Mouse (Mus musculus): ENCODE results near the gene Spata2. TPM values are rescaled to one million over a fixed set of nuclear protein-coding genes. Genes with fewer than 3 reads are reported as not detected.

Gene Spata2
- polyA plus RNA-seq, 1 experiment from 2014 or later, result 14.5 TPM

- 87% methylated on average over 6 of the region's 6 CpGs for WGBS
- ATAC-seq (ENCODE audit: low FRiP score, low read depth), result no peak
Measured at GRCm38 (mm10) chr2:167474218-167474617, 18.5 kb downstream of the Spata2 start.

GRCm38 (mm10) chr2:167471585-167471984, 21.1 kb downstream of the Spata2 start:
- Histone ChIP-seq H3K9ac (no peak overlapping the region), H3K4me1 (peaks cover 9% of the 10 kb centered on the region), H3K27ac (no peak overlapping the region), H3K9me3 (no peaks in the 10 kb centered on the region), H3K36me3 (peaks cover 90% of the 10 kb centered on the region), H3K4me2 (replicated peaks) (no peak overlapping the region), H3K27me3 (no peaks in the 10 kb centered on the region), H3K4me3 (no peak overlapping the region)
- no peak for ATAC-seq (ENCODE audit: low FRiP score, low read depth)
- 88% methylated on average over 6 of the region's 6 CpGs for WGBS

More at GRCm38 (mm10) chr2:167474218-167474617, 18.5 kb downstream of the Spata2 start:
- no peak overlapping the region for H3K4me2 ChIP-seq (replicated peaks)
- peaks cover 17% of the 10 kb centered on the region for H3K4me1 ChIP-seq
- H3K9me3 ChIP-seq, result no peaks in the 10 kb centered on the region
- H3K4me3 ChIP-seq, result no peak overlapping the region
- H3K27ac ChIP-seq, result no peak overlapping the region
- H3K9ac ChIP-seq, result no peak overlapping the region
- no peaks in the 10 kb centered on the region for H3K27me3 ChIP-seq
- peaks cover 70% of the 10 kb centered on the region for H3K36me3 ChIP-seq

- Histone ChIP-seq H3K9me3 (no peaks in the 10 kb centered on the region), H3K9ac (no peak overlapping the region), H3K4me1 (no peaks in the 10 kb centered on the region), H3K27ac (no peak overlapping the region), H3K36me3 (peaks cover 97% of the 10 kb centered on the region), H3K4me3 (no peak overlapping the region), H3K27me3 (no peaks in the 10 kb centered on the region), H3K4me2 (replicated peaks) (no peak overlapping the region)
- 88% methylated on average over 3 of the region's 3 CpGs for WGBS
- no peak for ATAC-seq (ENCODE audit: low FRiP score, low read depth)
Measured at GRCm38 (mm10) chr2:167470611-167471010, 22.1 kb downstream of the Spata2 start.

- ATAC-seq (ENCODE audit: low FRiP score, low read depth), result no peak
- no peak overlapping the region for H3K4me3 ChIP-seq
- 83% methylated on average over 6 of the region's 6 CpGs for WGBS
- peaks cover 88% of the 10 kb centered on the region for H3K36me3 ChIP-seq
- H3K4me1 ChIP-seq, result no peaks in the 10 kb centered on the region
- no peaks in the 10 kb centered on the region for H3K9me3 ChIP-seq
- H3K9ac ChIP-seq, result no peak overlapping the region
- no peaks in the 10 kb centered on the region for H3K27me3 ChIP-seq
- no peak overlapping the region for H3K4me2 ChIP-seq (replicated peaks)
- no peak overlapping the region for H3K27ac ChIP-seq
Measured at GRCm38 (mm10) chr2:167468444-167468843, 24.2 kb downstream of the Spata2 start.

DNA sequence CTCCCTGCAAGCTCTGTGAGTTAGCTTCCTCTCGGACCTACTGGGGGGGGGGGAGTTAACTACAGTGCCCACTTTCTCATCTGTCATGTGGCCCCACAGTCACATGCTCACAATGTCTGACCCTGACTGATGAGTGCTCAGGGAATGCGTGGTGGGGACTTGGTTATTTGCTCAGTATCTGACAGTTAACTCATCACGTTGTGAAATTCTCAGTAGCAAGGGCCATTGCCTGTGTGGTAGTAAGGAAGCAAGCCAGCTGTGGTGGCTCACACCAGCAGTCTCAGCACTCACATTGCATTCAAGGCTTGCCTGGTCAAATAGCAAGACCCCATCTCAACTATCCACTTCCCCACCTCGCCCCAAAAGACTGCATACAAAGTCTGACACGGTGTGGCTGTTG, 25.5 kb downstream of the Spata2 start:
- Histone ChIP-seq H3K4me3 (no peak overlapping the region), H3K27ac (no peak overlapping the region), H3K4me2 (replicated peaks) (no peak overlapping the region), H3K27me3 (no peaks in the 10 kb centered on the region), H3K4me1 (no peaks in the 10 kb centered on the region), H3K9me3 (no peaks in the 10 kb centered on the region), H3K36me3 (peaks cover 82% of the 10 kb centered on the region), H3K9ac (no peak overlapping the region)
- WGBS, result 80% methylated on average over 5 of the region's 5 CpGs
- ATAC-seq (ENCODE audit: low FRiP score, low read depth), result no peak

GRCm38 (mm10) chr2:167465951-167466350, 26.7 kb downstream of the Spata2 start:
- no peak for ATAC-seq (ENCODE audit: low FRiP score, low read depth)
- no peak overlapping the region for H3K4me2 ChIP-seq (replicated peaks)
- no peak overlapping the region for H3K27ac ChIP-seq
- H3K9me3 ChIP-seq, result no peaks in the 10 kb centered on the region
- H3K9ac ChIP-seq, result no peak overlapping the region
- 85% methylated on average over 3 of the region's 3 CpGs for WGBS
- no peak overlapping the region for H3K4me3 ChIP-seq
- H3K36me3 ChIP-seq, result peaks cover 81% of the 10 kb centered on the region
- H3K4me1 ChIP-seq, result no peaks in the 10 kb centered on the region
- H3K27me3 ChIP-seq, result no peaks in the 10 kb centered on the region

- no peak overlapping the region for H3K4me2 ChIP-seq (replicated peaks)
- no peak overlapping the region for H3K9ac ChIP-seq
- peaks cover 80% of the 10 kb centered on the region for H3K36me3 ChIP-seq
- H3K27ac ChIP-seq, result no peak overlapping the region
- no peaks in the 10 kb centered on the region for H3K9me3 ChIP-seq
- H3K27me3 ChIP-seq, result no peaks in the 10 kb centered on the region
- H3K4me3 ChIP-seq, result no peak overlapping the region
- 72% methylated on average over 5 of the region's 5 CpGs for WGBS
- no peak for ATAC-seq (ENCODE audit: low FRiP score, low read depth)
- H3K4me1 ChIP-seq, result no peaks in the 10 kb centered on the region
Measured at GRCm38 (mm10) chr2:167463802-167464201, 28.9 kb downstream of the Spata2 start.

DNA sequence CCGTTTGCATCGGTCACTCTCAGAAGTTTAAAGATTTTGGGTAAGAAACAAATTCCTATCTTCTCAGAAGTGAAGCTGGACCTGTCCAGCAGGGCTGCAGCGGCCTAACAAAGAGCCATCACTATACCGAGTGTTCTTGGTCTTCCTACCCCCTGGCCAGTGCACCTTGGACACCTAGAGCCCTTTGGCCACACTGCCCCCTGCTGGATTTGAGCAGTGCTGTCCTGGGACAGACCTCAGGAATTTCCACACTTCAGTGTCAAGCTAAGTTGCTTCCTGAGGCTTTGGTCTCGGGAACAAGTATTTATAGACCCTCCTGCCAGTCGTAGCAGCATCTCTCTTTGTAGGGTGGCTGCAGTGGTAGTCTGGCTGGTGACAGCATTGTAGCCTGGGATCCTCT, 29.7 kb downstream of the Spata2 start:
- no peaks in the 10 kb centered on the region for H3K27me3 ChIP-seq
- H3K36me3 ChIP-seq, result peaks cover 80% of the 10 kb centered on the region
- no peak overlapping the region for H3K4me2 ChIP-seq (replicated peaks)
- ATAC-seq (ENCODE audit: low FRiP score, low read depth), result no peak
- H3K4me3 ChIP-seq, result no peak overlapping the region
- no peaks in the 10 kb centered on the region for H3K4me1 ChIP-seq
- WGBS, result 54% methylated on average over 6 of the region's 6 CpGs
- no peak overlapping the region for H3K27ac ChIP-seq
- no peak overlapping the region for H3K9ac ChIP-seq
- H3K9me3 ChIP-seq, result no peaks in the 10 kb centered on the region

DNA sequence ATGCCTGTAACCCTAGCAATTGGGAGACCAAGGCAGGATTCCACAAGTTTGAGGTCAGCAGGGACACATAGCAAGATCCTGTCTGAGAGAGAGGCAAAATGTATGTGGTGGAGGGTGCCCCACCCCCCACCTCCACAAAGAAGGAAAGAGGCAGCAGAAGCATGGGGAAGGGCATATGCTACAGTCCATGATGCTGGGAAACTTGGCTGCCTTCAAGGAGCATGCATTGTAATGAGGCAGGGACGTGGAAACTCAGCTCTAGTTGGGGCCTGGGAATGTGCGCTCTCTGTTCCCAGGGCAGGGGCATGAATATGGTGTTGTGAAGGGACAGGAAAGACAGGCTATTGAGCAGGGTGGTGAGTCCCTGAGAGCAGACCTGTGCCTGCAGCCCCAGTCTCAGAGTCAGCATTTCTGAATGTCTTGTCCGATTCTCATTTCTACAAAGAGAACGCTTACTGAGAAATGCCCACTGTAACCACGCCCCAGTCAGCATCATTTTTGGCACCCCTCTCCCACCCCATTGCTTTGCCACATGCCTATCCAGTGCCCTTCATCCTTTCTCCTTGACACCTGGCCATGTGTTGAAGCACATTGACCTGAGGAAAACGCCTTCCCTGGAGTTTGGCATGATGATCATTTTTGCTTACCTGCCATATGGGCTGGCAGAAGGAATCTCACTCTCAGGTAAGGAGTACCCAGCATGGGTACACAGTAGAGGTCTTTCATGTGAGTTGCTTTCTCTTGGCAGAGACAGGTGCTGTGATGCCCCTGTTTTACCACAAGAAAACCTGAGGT, 33.4 kb downstream of the Spata2 start:
- no peak overlapping the region for H3K27ac ChIP-seq
- no peaks in the 10 kb centered on the region for H3K9me3 ChIP-seq
- H3K9ac ChIP-seq, result no peak overlapping the region; the same call in 1 of the 2 replicates
- H3K4me3 ChIP-seq, result no peak overlapping the region
- H3K4me2 ChIP-seq (replicated peaks), result no peak overlapping the region
- H3K36me3 ChIP-seq, result peaks cover 79% of the 10 kb centered on the region
- 90% methylated on average over 6 of the region's 6 CpGs for WGBS
- H3K4me1 ChIP-seq, result no peaks in the 10 kb centered on the region
- no peak for ATAC-seq (ENCODE audit: low FRiP score, low read depth)
- H3K27me3 ChIP-seq, result no peaks in the 10 kb centered on the region

DNA sequence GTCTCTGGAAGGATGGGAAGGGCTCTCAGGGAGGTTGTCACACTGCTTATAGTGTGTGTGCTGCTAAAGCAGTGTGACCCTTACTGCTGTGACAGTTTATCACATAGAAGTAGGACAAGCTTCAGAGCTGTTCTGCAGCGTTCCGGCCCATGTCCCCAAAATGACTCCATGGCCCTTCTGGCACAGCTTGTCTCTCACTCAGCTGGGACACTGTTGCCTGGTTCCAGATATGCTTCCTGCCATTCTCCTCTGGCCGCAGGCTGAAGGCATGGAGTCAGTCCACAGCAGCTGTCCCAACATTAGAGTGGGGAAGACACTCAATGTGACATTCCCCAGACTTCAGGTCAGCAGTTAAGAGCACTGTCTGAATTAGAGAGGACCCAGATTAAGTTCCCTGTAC, 34.1 kb downstream of the Spata2 start:
- Histone ChIP-seq H3K4me1 (no peaks in the 10 kb centered on the region), H3K27ac (no peak overlapping the region), H3K9me3 (no peaks in the 10 kb centered on the region), H3K4me2 (replicated peaks) (no peak overlapping the region), H3K9ac (no peak overlapping the region), H3K4me3 (no peak overlapping the region), H3K27me3 (no peaks in the 10 kb centered on the region), H3K36me3 (peaks cover 86% of the 10 kb centered on the region)
- no peak for ATAC-seq (ENCODE audit: low FRiP score, low read depth)
- WGBS, result 97% methylated on average over 3 of the region's 3 CpGs

DNA sequence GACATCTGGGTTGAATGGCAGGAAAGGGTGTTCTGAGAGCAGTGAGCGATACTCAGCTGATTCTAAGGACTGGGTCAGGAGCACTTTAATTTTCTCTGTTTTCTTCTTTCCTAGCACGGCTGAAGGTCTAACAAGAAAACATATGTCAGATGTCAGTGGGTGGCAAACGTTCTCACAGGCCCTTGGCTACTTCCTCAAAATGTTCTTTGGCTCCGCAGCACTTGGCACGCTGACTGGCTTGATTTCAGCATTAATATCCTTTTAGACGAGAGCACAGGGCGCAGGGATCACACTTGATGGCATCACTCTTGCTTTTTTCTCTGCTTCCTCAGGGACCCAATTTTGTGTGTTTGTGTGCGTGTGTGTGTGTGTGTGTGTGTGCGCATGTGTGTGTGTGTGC, 35.5 kb downstream of the Spata2 start:
- no peak overlapping the region for H3K4me2 ChIP-seq (replicated peaks)
- peaks cover 88% of the 10 kb centered on the region for H3K36me3 ChIP-seq
- H3K27ac ChIP-seq, result no peak overlapping the region
- no peak overlapping the region for H3K9ac ChIP-seq
- no peaks in the 10 kb centered on the region for H3K27me3 ChIP-seq
- no peaks in the 10 kb centered on the region for H3K4me1 ChIP-seq
- no peak overlapping the region for H3K4me3 ChIP-seq
- H3K9me3 ChIP-seq, result no peaks in the 10 kb centered on the region
- no peak for ATAC-seq (ENCODE audit: low FRiP score, low read depth)
- WGBS, result 93% methylated on average over 9 of the region's 9 CpGs

DNA sequence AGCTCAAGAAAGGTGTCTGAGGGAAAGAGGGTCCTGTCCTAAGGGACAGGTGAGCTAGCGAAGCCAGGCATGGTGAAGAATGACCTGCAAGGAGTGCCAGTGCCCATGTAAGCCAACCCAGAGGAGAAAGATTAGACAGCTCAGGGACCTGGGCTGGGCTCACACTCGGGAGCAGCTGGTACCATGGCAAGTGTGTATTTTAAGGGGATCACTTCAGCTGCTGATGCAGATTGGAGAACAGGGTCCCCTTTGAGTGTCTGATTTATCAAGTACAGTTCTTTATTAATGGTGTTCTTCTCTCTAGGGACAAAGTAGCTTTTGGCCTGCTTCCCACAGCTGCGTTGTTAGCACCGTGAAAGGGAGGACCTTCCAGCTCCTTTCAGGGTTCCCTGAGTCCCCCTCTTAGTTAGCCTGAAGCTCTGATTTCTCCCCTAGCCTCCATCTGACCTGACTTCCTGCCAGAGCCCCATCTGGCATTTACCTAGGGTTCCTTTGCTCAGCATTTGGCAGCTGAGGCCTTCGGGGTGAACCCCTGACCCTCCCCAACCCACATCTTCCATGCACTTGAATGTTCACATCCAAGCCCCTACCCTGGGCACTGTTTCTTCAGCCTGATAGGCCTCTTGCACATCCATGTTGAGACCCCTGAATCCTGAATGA, 36.2 kb downstream of the Spata2 start:
- 89% methylated on average over 5 of the region's 5 CpGs for WGBS
- H3K36me3 ChIP-seq, result peaks cover 85% of the 10 kb centered on the region

More for the DNA sequence above, 36.2 kb downstream of the Spata2 start:
- Histone ChIP-seq H3K9me3 (no peaks in the 10 kb centered on the region), H3K9ac (no peak overlapping the region), H3K4me1 (no peaks in the 10 kb centered on the region), H3K4me2 (replicated peaks) (no peak overlapping the region), H3K4me3 (no peak overlapping the region), H3K27me3 (no peaks in the 10 kb centered on the region), H3K27ac (no peak overlapping the region)
- no peak for ATAC-seq (ENCODE audit: low FRiP score, low read depth)
